Mouse (Mus musculus) embryonic fibroblast, embryonic 13.5 days (primary cell): Measurements from ENCODE around the gene Atp8a1. TPM values are rescaled to one million over a fixed set of nuclear protein-coding genes. Genes with fewer than 3 reads are reported as not detected.
"Not testable (repeated sequence)": the region's sequence is repeated elsewhere in the genome, so short reads cannot be mapped to it uniquely, and the experiment has no call there.

Experiments
- H3K27ac ChIP-seq: 2 replicates; pipeline ENCODE4 v1.5.1; 2012; ENCODE audit warnings: low read length, control low read depth, inconsistent platforms; ENCODE audit not compliant: insufficient read depth
- H3K4me1 ChIP-seq: 2 replicates; pipeline ENCODE4 v1.6.1; 2011; ENCODE audit warnings: low read length; ENCODE audit not compliant: control insufficient read depth, insufficient read depth
- H3K4me3 ChIP-seq: 2 replicates; pipeline ENCODE4 v1.5.1; 2011; ENCODE audit warnings: mild to moderate bottlenecking, control low read depth, low read length; ENCODE audit not compliant: insufficient read depth
- CTCF ChIP-seq: IDR thresholded peaks from 2 replicates; pipeline ENCODE4 v1.5.1; 2011; ENCODE audit warnings: mild to moderate bottlenecking, control low read depth, low read length, moderate library complexity, borderline replicate concordance; ENCODE audit not compliant: insufficient read depth
- POLR2A ChIP-seq: IDR thresholded peaks from 2 replicates; pipeline ENCODE4 v1.6.1; 2011; ENCODE audit warnings: low read depth, mild to moderate bottlenecking, control low read depth, low read length, moderate library complexity
- polyA plus RNA-seq: library from polyadenylated mRNA; stranded (reverse); fragments of >200 nt; gene quantifications from 2 replicates; pipeline ENCODE4 v1.2.4, GENCODE M21; 2011; ENCODE audit warnings: low read depth; ENCODE audit not compliant: missing spikeins, insufficient read length

Gene Atp8a1
- polyA plus RNA-seq, 1 experiment = 7.0 TPM

DNA sequence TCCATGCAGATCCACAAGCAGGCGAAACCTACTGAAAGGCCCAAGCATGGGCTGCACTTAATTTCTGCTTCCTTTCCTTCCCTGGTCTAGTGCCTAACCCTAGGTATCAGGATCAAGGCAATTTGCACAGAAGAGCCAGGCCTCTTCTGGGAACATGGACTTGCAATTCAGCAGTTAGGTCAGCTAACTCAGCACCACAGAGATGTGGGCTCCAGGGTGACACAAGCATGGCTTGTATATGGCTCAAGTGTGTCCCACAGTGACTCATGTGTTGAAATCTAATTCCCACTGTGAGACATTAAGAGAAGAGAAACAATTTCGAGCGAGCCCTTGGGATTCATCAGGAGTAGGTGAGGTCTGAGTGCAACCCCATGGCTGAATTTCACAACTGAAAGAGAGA is 18.9 kb downstream of the Atp8a1 start:
- no peak for TF ChIP-seq POLR2A
- no peak for TF ChIP-seq CTCF
- Histone ChIP-seq H3K27ac (no peak overlapping the region), H3K4me3 (no peak overlapping the region), H3K4me1 (no peaks in the 10 kb centered on the region)

DNA sequence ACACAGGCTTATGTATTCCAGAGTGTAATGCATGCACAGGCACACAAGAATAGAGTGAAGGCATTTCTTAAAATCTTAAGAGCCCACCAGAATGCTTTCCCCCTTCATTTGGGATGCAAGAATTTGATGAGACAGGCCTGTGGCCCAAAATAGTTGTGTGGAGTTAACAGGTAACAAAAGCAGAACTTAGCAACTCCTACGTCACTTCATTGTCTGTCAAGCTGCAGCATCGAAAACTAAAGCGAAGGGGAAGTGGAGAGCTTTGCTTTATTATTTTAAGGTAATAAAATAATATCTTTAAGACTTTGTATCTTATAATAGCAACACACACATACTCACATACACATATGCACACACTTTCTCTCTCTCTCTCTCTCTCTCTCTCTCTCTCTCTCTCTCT is 20.3 kb downstream of the Atp8a1 start:
- TF ChIP-seq CTCF (no peak), POLR2A (no peak)
- H3K4me1 ChIP-seq = no peaks in the 10 kb centered on the region
- H3K27ac ChIP-seq = no peak overlapping the region
- H3K4me3 ChIP-seq = no peak overlapping the region

DNA sequence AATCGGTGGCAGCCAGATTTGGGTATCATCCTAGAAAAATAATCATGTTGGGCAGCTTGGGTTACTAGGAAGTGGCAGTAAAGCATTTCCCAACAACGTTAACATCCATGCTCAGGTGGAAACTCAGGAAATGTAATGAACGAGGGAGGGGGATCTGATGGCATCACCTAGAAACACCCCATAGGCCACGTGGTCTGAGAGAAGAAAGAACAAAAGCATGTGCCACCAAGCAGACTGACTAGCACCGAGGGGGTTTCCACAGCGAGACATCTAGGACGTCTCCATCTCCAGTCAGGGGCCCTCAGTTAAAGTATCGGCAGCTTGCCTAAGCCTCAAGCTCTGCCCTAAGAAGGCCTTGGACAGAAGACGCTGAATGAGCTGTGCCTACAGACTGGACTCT is 21.0 kb downstream of the Atp8a1 start:
- TF ChIP-seq CTCF (no peak), POLR2A (no peak)
- H3K4me1 ChIP-seq = no peaks in the 10 kb centered on the region
- no peak overlapping the region for H3K27ac ChIP-seq
- no peak overlapping the region for H3K4me3 ChIP-seq

DNA sequence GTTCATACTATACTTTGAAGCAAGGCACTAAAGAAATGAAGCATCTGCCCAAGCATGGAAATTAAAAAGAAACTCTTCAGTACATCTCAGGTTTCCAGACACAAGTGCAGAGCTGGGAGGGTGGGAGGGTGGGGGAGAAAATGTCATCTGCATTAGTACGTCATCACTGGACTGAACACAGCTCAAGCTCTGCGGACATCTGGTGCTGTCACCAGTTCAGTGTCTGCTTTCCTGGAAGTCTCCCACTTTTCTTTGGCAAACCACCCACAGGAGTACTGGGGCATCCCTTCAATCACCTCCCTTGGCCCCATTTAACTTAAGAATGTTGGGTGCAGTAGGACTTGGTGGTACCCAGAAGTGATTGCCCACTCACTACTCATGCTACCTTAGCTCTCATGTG is 22.6 kb downstream of the Atp8a1 start:
- no peak overlapping the region for H3K4me3 ChIP-seq
- H3K27ac ChIP-seq = no peak overlapping the region
- no peaks in the 10 kb centered on the region for H3K4me1 ChIP-seq
- TF ChIP-seq CTCF (no peak), POLR2A (no peak)

DNA sequence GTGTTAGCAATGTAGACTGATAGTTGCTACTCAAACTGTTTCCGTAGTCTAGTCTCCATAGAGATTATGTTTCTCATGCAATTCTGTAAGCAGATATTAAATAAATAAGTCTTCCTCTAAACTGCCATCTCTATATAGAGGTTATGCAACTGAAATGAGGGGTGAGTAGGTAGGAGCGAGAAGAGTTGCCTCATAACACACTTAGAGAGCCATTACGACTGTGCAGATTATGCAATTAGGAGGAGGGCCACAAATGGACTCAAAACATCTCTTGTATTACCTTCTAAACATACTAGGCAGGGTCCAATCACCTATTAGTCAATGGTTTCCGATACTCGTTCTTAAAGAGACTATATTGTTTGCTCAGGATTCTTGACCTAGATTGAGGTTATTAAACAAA is 23.5 kb downstream of the Atp8a1 start:
- TF ChIP-seq POLR2A (no peak), CTCF (no peak)
- Histone ChIP-seq H3K27ac (no peak overlapping the region), H3K4me1 (no peaks in the 10 kb centered on the region)

DNA sequence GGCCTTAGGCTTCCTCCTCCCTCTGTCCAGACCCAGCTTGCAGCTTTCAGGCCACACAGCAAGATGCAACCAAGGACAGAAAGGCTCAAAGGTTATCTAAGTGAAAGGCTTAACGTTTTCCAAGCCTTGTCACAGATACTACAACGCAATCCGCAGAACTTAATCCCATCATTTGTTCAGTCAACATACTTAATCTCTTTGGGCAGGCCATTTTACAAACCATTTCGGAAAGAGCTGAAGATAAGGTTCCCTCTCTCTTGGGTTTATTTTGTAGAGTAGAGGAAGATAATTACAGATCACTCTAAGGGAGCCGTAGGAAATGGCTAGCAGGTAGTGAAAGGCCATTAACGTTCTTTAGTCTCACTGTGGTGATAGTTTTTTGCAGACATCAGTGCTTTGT is 24.6 kb downstream of the Atp8a1 start:
- Histone ChIP-seq H3K4me1 (no peaks in the 10 kb centered on the region), H3K4me3 (no peak overlapping the region), H3K27ac (no peak overlapping the region)
- TF ChIP-seq CTCF = no peak
- TF ChIP-seq POLR2A = no peak

More for the DNA sequence above, 23.5 kb downstream of the Atp8a1 start:
- no peak overlapping the region for H3K4me3 ChIP-seq

DNA sequence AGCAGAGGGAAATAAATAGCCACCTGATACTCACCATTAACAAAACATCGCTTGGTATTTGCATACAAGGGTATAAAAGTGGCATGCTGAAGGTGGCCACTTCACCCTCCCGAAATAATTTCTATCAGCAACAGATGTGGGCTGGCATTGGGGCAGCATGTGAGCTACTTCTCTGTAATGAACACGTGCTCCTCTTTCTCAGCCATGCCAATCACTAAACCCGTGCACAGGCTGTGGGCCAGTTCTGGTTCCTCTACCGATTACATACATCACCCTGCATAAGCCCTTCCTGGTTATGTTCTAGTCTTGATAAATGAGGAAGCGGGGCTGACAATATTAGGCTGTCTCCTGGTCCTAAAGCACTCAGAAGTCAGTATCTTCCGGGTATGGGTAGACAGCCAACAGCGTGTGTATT is 25.2 kb downstream of the Atp8a1 start:
- Histone ChIP-seq H3K27ac (no peak overlapping the region), H3K4me3 (no peak overlapping the region)
- TF ChIP-seq POLR2A (no peak), CTCF (no peak)

DNA sequence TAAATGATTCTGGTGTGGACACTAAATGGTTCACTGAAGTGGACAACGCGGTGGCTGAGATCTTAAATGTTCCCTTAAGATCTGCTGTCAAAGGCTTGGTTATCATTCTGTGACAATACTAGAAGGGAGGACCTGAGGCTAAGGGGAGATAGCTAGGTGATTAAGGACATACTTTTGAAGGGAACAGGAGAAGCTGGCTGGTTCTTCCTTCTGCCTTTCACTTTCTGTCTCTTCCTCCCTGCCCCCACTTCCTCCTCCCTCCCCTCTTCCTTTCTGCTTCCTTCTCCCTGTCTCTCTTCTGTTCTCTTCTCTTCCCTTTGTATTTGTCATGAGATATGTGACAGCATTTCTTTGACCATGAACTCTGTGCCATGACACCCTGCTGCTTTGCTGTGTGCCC is 26.0 kb downstream of the Atp8a1 start:
- no peak overlapping the region for H3K4me3 ChIP-seq
- H3K27ac ChIP-seq = no peak overlapping the region
- TF ChIP-seq POLR2A (no peak), CTCF (no peak)
- H3K4me1 ChIP-seq = no peaks in the 10 kb centered on the region

More for the DNA sequence above, 25.2 kb downstream of the Atp8a1 start:
- no peaks in the 10 kb centered on the region for H3K4me1 ChIP-seq

DNA sequence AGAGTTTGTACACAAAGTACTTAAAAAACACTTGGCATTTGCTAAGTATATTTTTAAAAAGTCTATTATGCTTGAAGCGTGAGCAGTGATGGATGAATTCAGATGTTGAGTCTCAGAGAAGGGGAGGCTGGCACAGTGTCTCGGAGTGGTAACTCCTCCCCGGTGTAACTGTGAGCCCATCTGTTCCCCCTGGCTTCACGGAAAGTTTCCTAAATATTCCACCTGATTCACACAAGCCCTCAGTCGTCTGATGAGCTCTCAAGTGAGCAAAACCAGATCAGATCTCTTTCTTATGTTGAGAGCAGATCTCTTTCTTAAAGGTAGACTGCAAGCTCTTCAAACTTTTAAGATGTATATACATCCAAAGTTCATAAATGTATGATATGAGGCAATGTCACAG is 27.8 kb downstream of the Atp8a1 start:
- H3K4me3 ChIP-seq = no peak overlapping the region
- no peak overlapping the region for H3K27ac ChIP-seq
- TF ChIP-seq CTCF (no peak), POLR2A (no peak)
- 0 out of 2 replicates have a peak, but pooled peaks cover 4% of the 10 kb centered on the region for H3K4me1 ChIP-seq

DNA sequence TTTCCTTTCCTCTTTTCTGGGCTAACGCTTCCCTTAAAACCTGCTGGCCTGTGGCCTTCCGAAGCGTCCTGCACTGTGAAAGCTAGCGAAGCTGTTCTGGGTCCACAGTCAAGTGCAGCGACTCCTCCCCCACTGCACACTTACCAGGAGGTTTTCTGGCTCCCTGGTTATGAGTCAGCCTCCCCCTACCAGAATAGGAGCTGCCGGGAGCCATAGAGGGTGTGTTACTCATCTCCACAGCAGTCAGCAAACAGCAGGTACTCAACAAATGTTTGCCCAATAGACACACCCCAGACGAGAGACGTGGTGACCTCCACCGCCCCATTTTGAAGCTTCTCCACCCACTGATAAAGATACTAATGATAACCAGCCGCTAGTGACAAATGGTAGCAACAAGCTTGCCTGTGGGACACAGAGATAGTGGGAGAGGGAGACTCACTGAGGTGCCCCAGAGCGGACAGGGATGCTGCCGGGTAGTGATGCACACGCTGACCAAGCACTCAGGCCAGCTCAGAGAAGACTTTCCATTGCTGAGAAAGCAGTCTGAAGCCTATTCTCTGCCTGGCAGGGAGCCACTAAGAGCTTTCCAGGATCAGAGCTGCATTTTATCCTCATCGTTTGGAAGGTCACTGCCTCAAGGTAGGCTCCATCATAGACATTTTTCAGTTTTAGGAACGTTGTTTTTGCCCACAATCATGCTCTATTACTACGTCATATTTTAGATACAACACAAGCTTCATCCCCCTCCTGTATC is 31.5 kb downstream of the Atp8a1 start:
- no peak overlapping the region for H3K27ac ChIP-seq

DNA sequence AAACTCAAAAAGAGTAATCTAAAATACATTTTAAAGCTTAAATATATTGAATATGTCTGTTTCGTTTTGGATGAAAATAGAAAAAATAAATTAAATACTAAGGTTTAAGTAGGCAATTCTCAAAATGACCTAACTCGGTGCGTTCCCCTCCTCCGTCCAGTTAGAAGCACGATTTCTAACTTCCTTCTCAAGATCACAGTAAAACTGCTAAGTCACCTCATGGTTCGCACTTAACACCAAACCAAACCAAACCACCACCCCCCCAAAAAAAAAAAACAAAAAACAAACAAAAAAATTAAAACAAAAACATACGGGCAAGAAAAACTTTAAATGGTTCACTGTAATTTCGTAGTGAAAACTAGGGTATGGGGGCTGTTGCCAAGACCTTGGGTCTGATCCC is 32.2 kb downstream of the Atp8a1 start:
- not testable (repeated sequence) for H3K27ac ChIP-seq, H3K4me3 ChIP-seq, H3K4me1 ChIP-seq

More for the DNA sequence above, 31.5 kb downstream of the Atp8a1 start:
- Histone ChIP-seq H3K4me3 (no peak overlapping the region), H3K4me1 (0 out of 2 replicates have a peak, but pooled peaks cover 4% of the 10 kb centered on the region)
- TF ChIP-seq POLR2A (no peak), CTCF (no peak)
